Mouse (Mus musculus): Measurements from ENCODE around the gene Olfr1506. TPM values are rescaled to one million over a fixed set of nuclear protein-coding genes. Genes with fewer than 3 reads are reported as not detected.

The Olfr1506 gene
- total RNA-seq (2023), result under 1 TPM; 0.44 to 0.55 TPM

GRCm38 (mm10) chr2:90224393-90224792 lies at the start of gene Olfr1506:
Gene Olfr1506, minus strand, starts transcription at chr2:90224493.

GRCm38 (mm10) chr2:90270932-90271331 lies 46.6 kb upstream of the Olfr1506 start, which contains the start of gene Olfr1271:
Gene Olfr1271, minus strand, starts transcription at chr2:90271032.

GRCm38 (mm10) chr2:90257492-90257891 lies 33.2 kb upstream of the Olfr1506 start, which contains the start of gene Olfr142:
Gene Olfr142, minus strand, starts transcription at chr2:90257592.

Other genes starting within 250 kb of the Olfr1506 start
- not detected for gene Olfr1261, start 233.3 kb downstream of the Olfr1506 start, total RNA-seq (2023)
- gene Olfr1262, start 224.3 kb downstream of the Olfr1506 start, total RNA-seq (2023), result not detected
- gene Olfr1263, start 212.4 kb downstream of the Olfr1506 start, total RNA-seq (2023), result not detected
- gene Olfr1264, start 198.9 kb downstream of the Olfr1506 start, total RNA-seq (2023), result not detected
- gene Olfr1265, start 189.2 kb downstream of the Olfr1506 start, total RNA-seq (2023), result not detected
- not detected for gene Olfr140, start 160.9 kb downstream of the Olfr1506 start, total RNA-seq (2023)
- gene Olfr1269, start 103.1 kb downstream of the Olfr1506 start, total RNA-seq (2023), result not detected
- not detected for gene Olfr32, start 82.2 kb downstream of the Olfr1506 start, total RNA-seq (2023)
- not detected for gene Olfr1270, start 71.4 kb downstream of the Olfr1506 start, total RNA-seq (2023)
- gene Olfr142, start 33.1 kb upstream of the Olfr1506 start, total RNA-seq (2023), result not detected
- not detected for gene Olfr1271, start 46.5 kb upstream of the Olfr1506 start, total RNA-seq (2023)
- not detected for gene Olfr1272, start 68.3 kb upstream of the Olfr1506 start, total RNA-seq (2023)
- not detected for gene Gm13769, start 97.7 kb upstream of the Olfr1506 start, total RNA-seq (2023)
- gene Olfr1274-ps, start 174.2 kb upstream of the Olfr1506 start, total RNA-seq (2023), result not detected